Mouse (Mus musculus) layer of hippocampus, adult 2 months (tissue): Measurements from ENCODE around the gene Fbln1. TPM values are rescaled to one million over a fixed set of nuclear protein-coding genes. Genes with fewer than 3 reads are reported as not detected.

Experiments used
- DNase-seq, 2 experiments: peaks; one replicate each; pipeline ENCODE4 v3.0.0; 2022; ENCODE audit warnings: low spot score in 2 of 2
- H3K27ac ChIP-seq: fragments of 200-600 bp; 2 replicates; pipeline ENCODE4 v1.8.1; 2022
- H3K4me3 ChIP-seq: fragments of 200-600 bp; 2 replicates; pipeline ENCODE4 v1.8.1; 2022; ENCODE audit warnings: mild to moderate bottlenecking
- CTCF ChIP-seq: fragments of 200-600 bp; conservative IDR thresholded peaks from 2 replicates; pipeline ENCODE4 v1.8.1; 2022; ENCODE audit warnings: antibody characterized with exemption, mild to moderate bottlenecking, moderate library complexity
- total RNA-seq, 2 experiments: library from RNA; stranded (reverse); gene quantifications; 2 replicates each; pipeline ENCODE4 v1.2.3; 2021

The Fbln1 gene
- total RNA-seq, 2 experiments from 2014 or later, result 13.4 to 13.8 TPM

DNA sequence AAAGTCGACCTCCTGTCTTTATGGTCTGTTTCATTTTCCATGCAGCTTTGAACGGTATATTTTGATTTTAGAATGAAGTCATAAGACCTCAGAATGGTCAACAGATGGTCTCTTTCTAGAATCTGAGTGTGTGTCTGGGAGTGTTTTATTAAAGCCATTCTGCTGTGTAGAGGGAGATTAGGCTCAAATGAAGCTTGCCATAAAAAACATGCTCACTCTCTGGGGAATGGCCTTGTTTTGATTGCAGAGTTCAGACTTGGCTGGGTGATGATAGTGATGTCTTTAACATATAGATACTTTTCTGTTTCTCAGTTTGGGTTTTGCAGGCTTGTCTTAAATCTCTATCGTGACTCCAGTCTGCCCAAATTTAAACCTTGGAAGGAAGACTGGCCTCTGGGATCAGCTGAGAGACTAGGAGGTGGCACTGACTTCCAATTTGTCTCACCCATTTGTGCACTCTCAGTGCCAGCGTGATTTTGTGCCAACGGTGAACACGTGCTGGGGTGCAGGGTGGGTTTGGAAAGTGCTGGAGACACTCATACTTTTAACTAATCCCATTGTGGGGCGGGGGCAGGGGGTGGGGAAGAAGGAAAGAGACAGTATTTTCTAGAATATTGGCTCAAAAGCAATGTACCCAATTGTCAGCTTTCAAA, 26.1 kb upstream of the Fbln1 start:
- no peak for TF ChIP-seq CTCF
- H3K4me3 ChIP-seq, result no peak overlapping the region
- H3K27ac ChIP-seq, result 0 out of 2 replicates have a peak overlapping the region, but pooled peaks have one; percentile 18
- DNase-seq, result no peak

DNA sequence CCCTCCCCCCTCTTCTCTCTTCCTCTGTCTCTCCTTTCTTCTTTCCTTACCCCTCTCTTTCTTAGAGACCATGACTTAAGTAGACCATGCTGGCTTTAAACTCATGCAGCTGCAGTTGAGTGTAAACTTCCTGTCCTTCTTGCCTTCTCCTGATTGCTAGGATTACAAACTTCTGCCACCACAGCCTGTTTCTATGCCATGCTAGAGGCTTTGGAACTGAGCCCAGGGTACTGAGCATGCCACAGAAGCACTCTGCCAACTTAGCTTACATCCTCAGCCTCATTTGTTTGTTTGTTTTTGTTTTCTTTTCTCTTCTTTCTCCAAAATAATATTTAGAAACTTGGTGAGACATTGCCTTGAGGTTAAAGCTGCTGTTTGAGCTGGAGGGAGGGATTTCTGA, 25.4 kb upstream of the Fbln1 start:
- no peak for DNase-seq
- H3K27ac ChIP-seq, result no peak overlapping the region
- no peak overlapping the region for H3K4me3 ChIP-seq
- TF ChIP-seq CTCF, result no peak

DNA sequence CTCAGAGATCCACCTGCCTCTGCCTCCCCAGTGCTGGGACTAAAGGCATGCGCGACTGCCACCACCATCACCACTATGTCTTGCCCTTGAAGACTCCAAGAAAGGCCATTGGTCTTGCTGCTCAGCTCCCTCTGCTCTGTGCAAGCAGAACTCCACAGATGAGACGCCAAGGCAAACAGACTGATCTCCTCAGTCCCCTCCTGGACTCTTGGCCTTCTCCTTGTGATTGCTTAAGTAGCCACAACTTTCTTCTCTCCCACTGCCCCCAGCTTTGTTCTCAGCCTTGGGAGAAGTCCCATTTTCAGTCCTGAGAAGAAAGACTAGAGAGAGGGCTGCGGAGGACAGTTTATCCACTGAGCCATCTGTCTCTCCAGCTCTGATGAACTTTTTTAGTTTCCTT, 23.7 kb upstream of the Fbln1 start:
- TF ChIP-seq CTCF, result no peak
- no peak for DNase-seq
- Histone ChIP-seq H3K27ac (no peak overlapping the region), H3K4me3 (no peak overlapping the region)

DNA sequence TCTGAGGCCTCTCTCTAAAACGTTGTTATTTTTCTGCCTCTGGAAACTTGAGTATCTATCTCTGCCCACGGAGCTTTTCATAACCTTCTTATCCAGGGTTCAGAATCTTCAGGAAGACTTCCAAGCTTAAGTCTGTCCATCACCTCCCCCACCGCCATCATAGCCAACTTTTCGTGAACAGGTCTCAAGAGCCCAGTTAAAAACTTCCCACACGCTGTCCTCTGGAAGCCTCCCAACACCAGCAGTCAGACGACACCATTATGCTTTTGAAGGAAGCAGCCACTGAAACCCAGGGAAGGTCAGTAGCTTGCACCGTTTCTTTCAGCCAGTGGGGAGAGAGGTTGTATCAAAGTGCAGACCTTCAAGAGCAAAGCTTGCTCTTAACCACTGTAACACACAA, 18.8 kb upstream of the Fbln1 start:
- TF ChIP-seq CTCF, result no peak
- DNase-seq, result no peak
- Histone ChIP-seq H3K27ac (no peak overlapping the region), H3K4me3 (no peak overlapping the region)

DNA sequence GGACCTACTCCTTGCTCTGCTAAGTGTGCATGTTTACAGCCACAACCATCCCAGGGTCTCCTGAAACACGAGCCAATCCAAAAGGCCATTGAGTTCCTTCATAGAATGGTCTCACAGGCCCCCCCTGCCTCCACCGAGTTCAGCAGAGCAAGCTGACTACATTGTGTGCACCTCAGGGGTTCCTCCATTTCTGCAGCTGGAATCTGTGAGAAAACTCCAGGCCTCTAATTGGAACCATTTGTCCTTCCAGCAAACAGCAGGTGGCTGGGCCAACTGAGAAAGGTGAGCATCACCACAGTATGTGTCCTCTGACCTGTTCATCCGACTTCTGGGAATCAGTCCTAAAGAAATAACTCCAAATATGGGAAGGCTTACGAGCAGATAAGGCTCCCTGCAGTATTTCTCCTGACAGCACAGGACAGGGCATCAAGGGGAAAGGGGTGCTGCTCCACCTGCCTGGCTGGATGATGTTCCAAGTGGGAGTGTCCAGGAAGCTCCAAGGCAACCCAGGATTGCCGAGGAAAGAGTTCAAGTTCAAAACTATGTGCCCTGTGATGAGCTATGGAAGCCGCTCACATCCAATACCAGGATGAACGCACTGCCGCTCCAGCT, 17.5 kb upstream of the Fbln1 start:
- H3K4me3 ChIP-seq, result no peak overlapping the region
- no peak overlapping the region for H3K27ac ChIP-seq
- no peak for TF ChIP-seq CTCF
- DNase-seq, result no peak

DNA sequence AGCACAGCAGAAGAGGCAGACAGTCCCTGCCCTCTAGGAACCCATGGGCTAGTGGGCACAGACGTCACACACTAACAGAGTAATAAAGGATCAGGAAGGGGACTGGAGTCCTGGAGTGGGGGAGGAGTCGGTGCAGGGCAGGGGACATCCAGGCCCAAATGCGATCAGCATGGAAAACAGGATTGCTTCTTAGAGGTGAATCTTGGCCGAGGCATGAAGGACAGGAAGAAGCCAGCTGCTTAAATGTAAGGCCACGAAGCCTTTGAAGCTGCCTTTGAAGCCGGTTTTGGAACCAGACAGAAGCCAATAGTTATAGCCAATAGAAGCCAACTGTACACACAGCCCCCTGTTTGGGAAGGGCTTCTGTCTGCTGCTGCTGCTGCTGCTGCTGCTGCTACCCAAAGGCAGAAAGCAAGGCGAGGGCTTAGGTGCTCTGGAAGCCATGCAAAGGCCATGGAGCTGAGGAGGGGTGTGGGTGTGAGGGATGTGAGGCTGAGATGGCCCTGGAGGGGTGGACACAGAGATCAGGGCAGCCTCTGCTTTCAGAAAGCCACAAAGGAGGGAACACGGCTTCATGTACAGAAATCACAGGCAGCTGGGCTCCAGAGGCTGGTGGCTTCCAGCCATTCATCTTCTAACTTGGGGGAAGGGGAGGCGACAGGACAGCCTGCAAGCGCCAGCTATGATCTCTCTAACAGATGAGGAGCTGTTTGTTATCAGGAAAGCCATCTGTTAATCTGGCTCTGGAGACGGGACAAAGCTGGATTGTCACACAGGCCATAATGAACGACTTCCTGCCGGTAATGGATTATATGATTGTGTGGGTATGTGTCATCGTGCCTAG, 5.1 kb upstream of the Fbln1 start:
- H3K4me3 ChIP-seq, result no peak overlapping the region
- DNase-seq, result peak; percentile 46 to 61
- TF ChIP-seq CTCF, result no peak
- peak overlapping the region; percentile 68 for H3K27ac ChIP-seq

DNA sequence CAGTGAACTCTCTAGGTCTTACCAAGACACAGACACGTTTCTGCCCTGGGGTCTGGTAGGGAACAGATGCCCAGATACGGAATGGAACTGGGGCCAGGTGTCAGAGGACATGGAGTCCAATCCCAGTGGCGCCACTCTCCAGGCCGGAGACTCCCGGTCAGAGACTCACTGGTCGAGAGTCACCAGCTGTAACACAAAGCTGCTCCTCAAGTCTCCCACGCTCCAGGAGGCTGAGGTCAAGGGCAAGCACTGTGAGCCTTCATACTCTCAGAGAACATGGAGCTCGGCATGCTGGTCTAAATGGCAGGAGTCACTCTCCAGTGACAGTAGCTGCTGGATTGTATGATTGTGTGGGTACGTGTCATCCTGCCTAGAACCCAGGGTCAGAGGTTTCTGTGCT, 3.5 kb upstream of the Fbln1 start:
- no peak for TF ChIP-seq CTCF
- Histone ChIP-seq H3K4me3 (no peak overlapping the region), H3K27ac (no peak overlapping the region)
- DNase-seq, result no peak

DNA sequence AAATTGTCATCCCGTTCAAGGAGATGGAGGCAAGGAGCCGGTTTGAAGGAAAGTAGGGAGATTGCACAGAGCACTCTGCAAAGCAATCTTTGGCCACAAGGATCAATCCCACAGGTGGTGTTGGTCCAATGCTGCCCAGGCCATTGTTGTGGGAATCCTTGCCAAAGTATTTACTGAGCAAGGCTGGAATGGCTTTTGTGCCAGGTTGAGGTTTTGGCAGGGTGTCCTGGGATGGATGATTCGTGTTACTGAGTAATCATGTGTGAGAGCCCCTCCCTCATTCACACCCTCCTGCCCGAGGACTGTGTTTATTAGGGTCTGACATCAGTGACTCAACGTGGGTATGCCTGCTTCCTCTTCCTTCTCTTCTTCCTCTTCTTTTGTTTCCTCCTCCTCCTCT, 3.0 kb upstream of the Fbln1 start:
- TF ChIP-seq CTCF, result no peak
- DNase-seq, result no peak
- Histone ChIP-seq H3K27ac (no peak overlapping the region), H3K4me3 (no peak overlapping the region)

DNA sequence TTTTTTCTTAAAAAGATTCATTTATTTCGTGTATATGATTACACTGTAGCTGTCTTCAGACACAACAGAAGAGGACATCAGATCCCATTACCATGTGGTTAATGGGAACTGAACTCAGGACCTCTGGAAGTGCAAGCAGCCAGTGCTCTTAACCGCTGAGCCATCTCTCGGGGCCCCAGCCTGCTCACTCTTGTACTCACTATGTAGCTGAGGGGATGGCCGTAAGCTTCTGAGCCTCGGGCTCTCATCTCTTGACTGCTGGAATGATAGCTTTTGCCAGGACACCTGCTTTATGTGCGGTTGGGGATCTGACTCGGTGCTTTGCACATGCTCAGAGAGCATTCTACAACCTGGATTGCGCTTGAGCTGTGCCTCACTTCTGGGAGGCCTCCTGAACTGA, 1.4 kb upstream of the Fbln1 start:
- no peak overlapping the region for H3K4me3 ChIP-seq
- TF ChIP-seq CTCF, result no peak
- H3K27ac ChIP-seq, result no peak overlapping the region
- no peak for DNase-seq

DNA sequence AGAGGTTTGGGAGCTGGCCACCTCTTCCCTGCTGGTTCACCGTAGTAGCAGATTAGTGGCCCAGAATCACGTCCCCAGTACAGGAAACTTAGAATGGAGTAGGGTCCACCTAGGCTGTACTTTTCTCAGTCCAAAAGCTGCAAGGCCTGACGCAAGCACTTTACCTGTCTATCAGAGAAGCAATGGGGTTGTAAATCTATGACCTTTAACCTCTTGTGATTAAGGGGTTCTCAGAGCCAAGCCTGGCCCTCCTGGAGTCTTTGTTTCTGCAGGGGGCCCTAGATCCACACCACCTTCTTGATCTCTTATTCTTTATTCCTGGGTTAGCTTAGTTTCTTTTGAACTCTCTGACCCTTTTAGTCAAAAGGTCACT, 940 bp downstream of the Fbln1 start:
- Histone ChIP-seq H3K27ac (peak overlapping the region; percentile 68; the same call in 1 of the 2 replicates), H3K4me3 (peak overlapping the region; percentile 52; the same call in 1 of the 2 replicates)
- TF ChIP-seq CTCF, result no peak
- DNase-seq, result no peak

DNA sequence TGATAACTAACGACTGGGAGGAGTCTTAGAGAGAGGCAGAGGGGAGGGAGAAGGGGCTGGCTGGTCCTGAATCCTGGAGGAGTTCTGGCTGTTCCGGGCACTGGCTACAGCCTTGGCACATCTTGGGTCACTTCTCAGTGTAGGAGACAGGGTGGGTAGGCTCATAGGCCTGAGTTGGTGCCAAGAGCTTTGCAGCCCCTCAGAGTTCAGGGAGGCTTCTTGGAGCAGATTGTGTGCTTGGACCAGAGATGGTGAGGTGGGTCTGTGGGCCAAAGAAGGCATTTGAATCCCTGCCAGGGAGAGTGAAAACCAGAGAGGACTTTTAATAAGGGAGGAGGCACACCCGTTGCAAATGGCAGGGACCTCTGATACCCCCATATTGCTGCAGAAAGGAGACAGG, 1.3 kb downstream of the Fbln1 start:
- TF ChIP-seq CTCF, result no peak
- Histone ChIP-seq H3K27ac (peak overlapping the region; percentile 68), H3K4me3 (no peak overlapping the region)
- DNase-seq, result peak in 1 of 2 experiments; percentile 16

DNA sequence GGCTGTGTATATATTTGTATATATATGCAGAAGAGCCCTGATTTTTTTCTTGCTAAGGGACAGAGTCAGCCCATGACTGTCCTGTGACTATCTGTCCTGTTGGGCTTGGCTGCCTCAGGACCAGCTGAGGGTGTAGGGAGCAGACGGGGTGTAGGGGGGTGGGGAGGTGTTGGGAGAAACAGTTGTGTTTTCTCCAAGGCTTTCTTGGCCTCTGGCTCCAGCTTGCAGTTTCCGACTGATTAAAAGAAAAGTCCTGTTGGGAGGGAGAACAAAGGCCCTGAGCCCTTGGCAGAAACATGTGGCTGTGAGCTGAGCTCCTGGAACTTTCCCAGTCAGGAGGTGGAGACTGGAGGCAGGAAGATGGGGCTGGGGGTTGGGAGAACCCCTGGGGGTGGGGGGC, 2.0 kb downstream of the Fbln1 start:
- DNase-seq, result peak; percentile 42 to 67
- Histone ChIP-seq H3K4me3 (no peak overlapping the region; the same call in 1 of the 2 replicates), H3K27ac (peak overlapping the region; percentile 68)
- no peak for TF ChIP-seq CTCF

DNA sequence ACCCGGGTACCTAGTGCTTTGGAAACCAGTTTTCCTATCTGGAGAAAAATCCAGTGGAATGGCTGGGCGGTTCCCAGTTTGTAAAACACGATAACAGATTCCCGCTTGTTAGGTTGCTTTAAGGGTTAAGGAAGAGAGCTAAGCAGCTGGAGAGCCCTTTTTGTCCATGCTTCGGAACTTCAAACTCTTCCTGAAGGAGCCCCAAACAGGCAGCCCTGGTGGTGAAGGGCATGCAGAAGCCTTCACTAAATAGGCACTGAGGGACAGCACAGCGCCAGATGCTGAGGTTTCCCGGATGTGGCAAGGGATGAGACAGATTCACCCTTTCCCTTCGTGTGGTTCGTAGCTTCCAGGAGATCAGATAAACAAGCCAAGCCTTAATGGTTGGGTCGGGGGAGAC, 2.6 kb downstream of the Fbln1 start:
- peak overlapping the region; percentile 64 for H3K27ac ChIP-seq
- peak overlapping the region; percentile 17; the same call in 1 of the 2 replicates for H3K4me3 ChIP-seq

More for the DNA sequence above, 2.6 kb downstream of the Fbln1 start:
- DNase-seq, result no peak
- 0 out of 2 replicates have a peak, but pooled peaks have one; percentile 8 for TF ChIP-seq CTCF
